Mouse (Mus musculus) limb, embryonic 15.5 days (tissue): ENCODE measurements around the gene Hecw2. TPM values are rescaled to one million over a fixed set of nuclear protein-coding genes. Genes with fewer than 3 reads are reported as not detected.

ENCODE experiments used
- ATAC-seq: fragments of 200-750 bp; cut with Nextera tagmentation; 2 replicates; pipeline ENCODE4 v1.8.0; 2017; ENCODE audit warnings: low read depth, moderate TSS enrichment; ENCODE audit not compliant: insufficient number of reproducible peaks, low FRiP score, low TSS enrichment
- H3K27ac ChIP-seq: fragments of 300-500 bp; sonication (generic); 2 replicates; pipeline ENCODE4 v1.5.1; 2015; ENCODE audit warnings: moderate library complexity, mild to moderate bottlenecking, inconsistent platforms
- H3K27me3 ChIP-seq: fragments of 300-500 bp; sonication (generic); 2 replicates; pipeline ENCODE4 v1.6.1; 2015; ENCODE audit warnings: inconsistent platforms
- H3K36me3 ChIP-seq: fragments of 300-500 bp; sonication (generic); 2 replicates; pipeline ENCODE4 v1.6.1; 2015; ENCODE audit warnings: inconsistent platforms
- H3K4me1 ChIP-seq: fragments of 300-500 bp; sonication (generic); 2 replicates; pipeline ENCODE4 v1.6.1; 2015; ENCODE audit warnings: inconsistent platforms
- H3K4me2 ChIP-seq: fragments of 300-500 bp; sonication (generic); 2 replicates; pipeline ENCODE4 v1.6.1; 2015; ENCODE audit warnings: mild to moderate bottlenecking, inconsistent platforms
- H3K4me3 ChIP-seq: fragments of 300-500 bp; sonication (generic); 2 replicates; pipeline ENCODE4 v1.5.1; 2015; ENCODE audit warnings: mild to moderate bottlenecking, inconsistent platforms
- H3K9ac ChIP-seq: fragments of 300-500 bp; sonication (generic); 2 replicates; pipeline ENCODE4 v1.6.1; 2015; ENCODE audit warnings: inconsistent platforms
- H3K9me3 ChIP-seq: fragments of 300-500 bp; sonication (generic); 2 replicates; pipeline ENCODE4 v1.6.1; 2016; ENCODE audit warnings: inconsistent platforms
- WGBS: fragments of 180-500 bp; shearing (Covaris S2); methylation state at CpG from one replicate; pipeline ENCODE4 v1.1.7; 2015; 5-methylcytosine and 5-hydroxymethylcytosine counted together
- microRNA-seq: library from miRNA; unstranded; fragments of <30 nt; microRNA quantifications from one replicate; pipeline ENCODE4, GENCODE M21; 2016
- polyA plus RNA-seq: library from polyadenylated mRNA; unstranded; fragments of >200 nt; fragmentation: Nextera tagmentation; extraction: Ambion mirVana; gene quantifications from 2 replicates; pipeline ENCODE4 v1.2.1, GENCODE M21; 2015

Gene Hecw2
- polyA plus RNA-seq, 1 experiment from 2014 or later: 4.4 TPM

DNA sequence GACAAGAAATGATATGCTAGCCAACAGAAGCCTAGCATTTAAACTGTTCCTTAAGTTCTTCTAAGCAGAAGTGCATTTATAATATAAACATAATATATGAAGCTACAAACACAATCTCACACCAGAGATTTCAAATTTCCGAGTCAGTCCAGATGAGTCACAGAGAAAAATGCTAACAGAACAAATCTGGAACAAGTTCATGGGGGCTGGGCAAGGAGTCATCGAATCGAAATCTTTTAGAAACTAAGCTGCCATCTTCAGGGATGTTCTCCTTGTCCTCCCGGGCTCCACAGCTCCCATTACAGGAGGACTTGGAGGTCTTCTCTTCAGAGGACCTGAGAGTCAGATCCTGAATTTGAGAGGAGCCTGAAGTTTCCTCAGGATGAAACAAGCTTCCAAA lies 437.7 kb downstream of the Hecw2 start:
- Histone ChIP-seq H3K27me3 (no peaks in the 10 kb centered on the region), H3K9me3 (no peaks in the 10 kb centered on the region), H3K4me3 (no peak overlapping the region), H3K27ac (no peak overlapping the region), H3K9ac (no peak overlapping the region), H3K36me3 (peaks cover 10% of the 10 kb centered on the region), H3K4me1 (no peaks in the 10 kb centered on the region), H3K4me2 (no peak overlapping the region)
- 84% methylated on average over 4 of the region's 4 CpGs for WGBS
- no peak for ATAC-seq

Small RNAs within 50 kb of the gene (microRNA-seq; reads per million reads assigned to microRNA genes)
- gene Mir7681: not detected

Other genes with a start within 250 kb of the Hecw2 start
- 0.12 and 0.22 TPM in 2 replicates for gene Ccdc150, start 55.5 kb upstream of the Hecw2 start, polyA plus RNA-seq
- 19.0 and 21.8 TPM in 2 replicates for gene Gtf3c3, start 243.8 kb upstream of the Hecw2 start, polyA plus RNA-seq